ENCODE assay signal across 8 mouse cellular contexts in the genomic region with DNA sequence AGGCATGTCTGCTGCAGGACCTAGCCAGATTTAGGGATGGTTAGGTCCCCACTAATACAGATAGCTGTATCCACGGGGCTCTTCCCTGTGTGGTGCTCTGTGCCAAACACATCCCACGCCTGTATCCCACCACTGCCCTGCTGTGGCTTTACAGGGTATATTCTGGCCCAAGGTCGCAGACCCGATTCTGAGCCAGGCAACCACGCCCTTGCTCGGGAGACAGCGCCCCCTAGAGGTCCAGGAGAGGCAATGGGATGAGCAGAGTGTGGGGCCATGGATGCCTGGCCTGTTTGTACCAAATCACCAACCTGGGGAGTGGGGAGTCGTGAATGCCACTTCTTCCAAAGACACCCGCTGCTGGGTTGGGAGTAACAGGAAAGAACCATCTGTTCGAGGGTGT.
DNase-seq lines count a peak whose midpoint lies in the region; ATAC-seq and TF ChIP-seq lines count a peak whose summit lies in the region.

No protein-coding gene starts in this region.

- no peaks in the 10 kb centered on the region for H3K27me3 ChIP-seq in embryonic facial prominence, embryonic 15.5 days

- no peak overlapping the region for H3K4me2 ChIP-seq in embryonic facial prominence, embryonic 15.5 days (replicated peaks)

- DNase-seq in heart, postnatal 10 days: peak; percentile 31 to 69
- no peak for DNase-seq in heart, postnatal 25 days (ENCODE audit: low spot score)
- DNase-seq in CD4-positive helper T cell, adult 2 months (ENCODE audit: low read depth, low spot score): peak; percentile 29
- DNase-seq in kidney, postnatal 14 days: peak; percentile 18
- peak; percentile 85 for DNase-seq in testis, postnatal 10 days (ENCODE audit: low spot score)

- peak; percentile 69 for TF ChIP-seq CTCF in bone marrow, adult 2 months (IDR thresholded peaks at IDR 0.05; ENCODE audit: control insufficient read depth, insufficient read depth, low read length)

- peak; percentile 12; the same call in 1 of the 2 replicates for ATAC-seq in embryonic facial prominence, embryonic 15.5 days (ENCODE audit: insufficient number of reproducible peaks, low FRiP score, low TSS enrichment, low read depth)
- peak; percentile 71 for ATAC-seq in megakaryocyte-erythroid progenitor cell, adult 5-6 weeks (replicated peaks; ENCODE audit: low FRiP score, low TSS enrichment, poor library complexity, severe bottlenecking)

- no peak overlapping the region for H3K4me3 ChIP-seq in bone marrow, adult 2 months (replicated peaks; ENCODE audit: control insufficient read depth, low read depth, low read length)
- no peak overlapping the region for H3K4me3 ChIP-seq in embryonic facial prominence, embryonic 15.5 days (replicated peaks)

- no peak overlapping the region for H3K27ac ChIP-seq in bone marrow, adult 2 months (ENCODE audit: control insufficient read depth, insufficient read depth, low read depth, low read length, poor library complexity)
- H3K27ac ChIP-seq in embryonic facial prominence, embryonic 15.5 days (replicated peaks): no peak overlapping the region

- no peak for TF ChIP-seq POLR2A in bone marrow, adult 2 months (IDR thresholded peaks at IDR 0.05; ENCODE audit: borderline replicate concordance, control insufficient read depth, low read depth, low read length)

- no peaks in the 10 kb centered on the region for H3K36me3 ChIP-seq in embryonic facial prominence, embryonic 15.5 days

- WGBS in bone marrow, adult 2 months: 22% methylated on average over 10 of the region's 10 CpGs
- WGBS in embryonic facial prominence, embryonic 15.5 days: 17% methylated on average over 10 of the region's 10 CpGs

- no peaks in the 10 kb centered on the region for H3K4me1 ChIP-seq in bone marrow, adult 2 months (ENCODE audit: control insufficient read depth, insufficient read depth, low read length)
- H3K4me1 ChIP-seq in embryonic facial prominence, embryonic 15.5 days: 0 out of 2 replicates have a peak, but pooled peaks cover 10% of the 10 kb centered on the region

- H3K9me3 ChIP-seq in embryonic facial prominence, embryonic 15.5 days (replicated peaks): no peaks in the 10 kb centered on the region

- H3K9ac ChIP-seq in embryonic facial prominence, embryonic 15.5 days: no peak overlapping the region

- intact Hi-C loops in heart, postnatal 10 days (cut with DNase I): loop anchor here (10.0 kb wide), 1 partner anchor 364 kb away; no protein-coding TSS in a partner anchor
- intact Hi-C loops in heart, postnatal 25 days (cut with DNase I): no loop called here
